Mouse (Mus musculus) cerebellum, postnatal 14 days (tissue): ENCODE measurements around the gene Atp6v1fnb.
A peak's percentile ranks its signal among the peaks of the same experiment; 100 is the strongest.

Experiments
- DNase-seq, 2 experiments: peaks; one replicate each; pipeline ENCODE4 v3.0.0; 2021; ENCODE audit warnings: mixed read lengths in 2 of 2

Gene Atp6v1fnb

DNA sequence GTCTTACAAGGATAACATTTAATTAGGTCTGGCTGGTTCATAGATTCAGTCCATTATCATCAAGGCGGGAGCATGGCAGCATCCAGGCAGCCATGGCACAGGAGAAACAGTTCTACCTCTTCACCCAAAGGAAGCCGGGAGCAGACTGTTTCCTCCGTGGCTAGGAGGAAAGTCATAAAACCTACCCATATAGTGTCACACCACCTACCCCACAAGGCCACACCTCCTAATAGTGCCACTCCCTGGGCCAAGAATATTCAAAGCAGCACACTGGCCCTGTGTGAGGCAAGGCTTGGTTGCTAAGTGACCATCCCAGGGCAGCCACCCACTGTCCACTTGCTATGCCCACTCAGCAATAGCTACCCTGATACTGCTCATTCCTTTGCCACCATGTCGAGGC, at the start of gene Atp6v1fnb:
Gene Atp6v1fnb (plus strand): TSS at position 301 of the 400 bp plus-strand sequence.
- DNase-seq = no peak

GRCm38 (mm10) chr6:29425118-29425517, 46.1 kb upstream of the Atp6v1fnb start:
- no peak for DNase-seq

DNA sequence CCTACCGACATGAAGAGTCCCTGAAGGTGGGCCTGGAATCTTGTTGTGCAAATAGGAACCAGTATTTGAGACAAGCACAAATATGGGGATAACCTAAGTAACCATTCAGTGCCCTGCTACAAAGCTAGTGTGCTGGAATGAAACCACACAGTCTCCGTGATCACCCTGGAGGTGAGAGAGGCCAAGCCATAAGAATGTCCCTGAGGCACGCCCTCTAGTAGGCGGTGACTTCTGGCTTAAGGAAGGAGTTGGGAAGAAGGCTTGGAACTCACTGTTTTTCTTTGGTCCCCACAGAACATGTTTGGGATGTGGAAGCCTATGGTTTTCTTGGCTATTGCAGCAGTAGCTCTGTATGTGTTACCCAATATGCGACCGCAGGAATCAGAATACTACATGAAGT, 44.9 kb upstream of the Atp6v1fnb start:
- DNase-seq = no peak

- DNase-seq = no peak
These were observed 43.1 kb upstream of the Atp6v1fnb start for GRCm38 (mm10) chr6:29428171-29428570.

DNA sequence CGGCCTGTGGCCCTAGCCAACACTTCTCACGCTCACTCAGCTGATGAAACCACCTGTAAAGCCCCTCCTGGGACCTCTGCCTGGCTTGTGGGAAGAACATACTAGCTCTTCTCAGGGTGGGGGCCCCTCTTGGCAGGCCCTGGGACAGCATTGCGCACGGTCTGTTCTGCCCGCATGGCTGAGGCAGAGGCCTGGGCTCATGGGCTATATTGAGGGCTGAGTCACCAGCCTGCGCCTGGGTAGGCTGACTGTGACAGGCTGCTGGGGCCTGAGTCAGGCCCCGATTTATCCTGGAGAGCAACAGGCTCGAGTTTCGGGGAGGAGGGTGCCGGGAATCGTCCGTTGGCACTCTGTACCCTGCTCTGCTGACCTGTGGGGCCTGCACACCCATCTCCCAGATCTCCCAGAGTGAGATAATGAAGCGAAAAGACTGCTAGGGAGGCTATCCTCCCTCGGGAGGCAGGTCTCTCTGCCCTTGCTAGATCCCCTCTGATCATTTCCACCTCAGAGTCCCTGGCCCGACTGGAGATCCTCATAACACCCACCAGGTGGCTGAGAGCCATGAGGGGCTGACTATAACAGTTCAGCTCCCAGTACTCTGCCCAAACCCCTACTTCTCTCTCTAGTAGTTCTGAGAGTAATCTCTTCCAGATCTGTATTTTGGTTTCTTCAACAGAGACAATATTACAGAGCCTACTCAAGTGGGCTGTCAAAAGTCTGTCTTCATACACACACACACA, 40.4 kb upstream of the Atp6v1fnb start:
- no peak for DNase-seq

DNA sequence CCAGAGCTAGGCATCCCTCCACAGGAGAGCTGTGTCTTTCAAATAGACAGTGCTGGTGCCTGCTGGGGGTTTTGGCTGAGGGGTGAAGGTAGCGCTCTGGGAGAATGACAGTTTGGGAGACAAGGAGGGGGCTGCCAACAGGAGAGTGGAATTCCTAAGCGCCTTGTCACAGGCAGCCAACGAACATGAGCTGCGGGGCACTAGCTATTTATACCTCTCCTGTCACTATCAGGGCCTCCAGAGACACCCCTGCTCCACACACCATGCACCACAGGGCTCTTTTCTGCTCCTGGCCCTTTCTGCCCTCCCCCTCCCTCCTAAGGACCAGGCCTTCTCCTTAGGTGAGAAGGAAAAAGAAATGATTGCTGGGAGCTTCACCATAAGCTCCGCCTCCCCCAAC, 39.8 kb upstream of the Atp6v1fnb start:
- peak in 1 of 2 experiments; percentile 19 for DNase-seq

- DNase-seq = peak in 1 of 2 experiments; percentile 29
These were observed 39.1 kb upstream of the Atp6v1fnb start for GRCm38 (mm10) chr6:29432156-29432555.

DNA sequence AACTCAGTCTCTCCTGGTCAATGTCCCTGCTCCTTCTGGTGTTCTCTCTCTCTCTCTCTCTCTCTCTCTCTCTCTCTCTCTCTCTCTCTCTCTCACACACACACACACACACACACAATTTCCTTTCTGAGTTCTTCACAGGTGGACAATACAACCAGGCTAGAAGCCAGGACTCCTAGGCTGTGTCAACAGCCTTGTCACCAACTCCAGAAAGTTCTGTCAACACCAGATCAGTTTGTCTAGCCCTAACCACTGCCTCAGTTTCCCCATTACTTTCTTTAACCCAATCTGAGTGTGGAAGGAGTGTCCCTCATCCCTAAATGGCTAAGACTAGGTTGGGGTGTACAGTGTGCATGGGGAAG, 38.6 kb upstream of the Atp6v1fnb start:
- no peak for DNase-seq

DNA sequence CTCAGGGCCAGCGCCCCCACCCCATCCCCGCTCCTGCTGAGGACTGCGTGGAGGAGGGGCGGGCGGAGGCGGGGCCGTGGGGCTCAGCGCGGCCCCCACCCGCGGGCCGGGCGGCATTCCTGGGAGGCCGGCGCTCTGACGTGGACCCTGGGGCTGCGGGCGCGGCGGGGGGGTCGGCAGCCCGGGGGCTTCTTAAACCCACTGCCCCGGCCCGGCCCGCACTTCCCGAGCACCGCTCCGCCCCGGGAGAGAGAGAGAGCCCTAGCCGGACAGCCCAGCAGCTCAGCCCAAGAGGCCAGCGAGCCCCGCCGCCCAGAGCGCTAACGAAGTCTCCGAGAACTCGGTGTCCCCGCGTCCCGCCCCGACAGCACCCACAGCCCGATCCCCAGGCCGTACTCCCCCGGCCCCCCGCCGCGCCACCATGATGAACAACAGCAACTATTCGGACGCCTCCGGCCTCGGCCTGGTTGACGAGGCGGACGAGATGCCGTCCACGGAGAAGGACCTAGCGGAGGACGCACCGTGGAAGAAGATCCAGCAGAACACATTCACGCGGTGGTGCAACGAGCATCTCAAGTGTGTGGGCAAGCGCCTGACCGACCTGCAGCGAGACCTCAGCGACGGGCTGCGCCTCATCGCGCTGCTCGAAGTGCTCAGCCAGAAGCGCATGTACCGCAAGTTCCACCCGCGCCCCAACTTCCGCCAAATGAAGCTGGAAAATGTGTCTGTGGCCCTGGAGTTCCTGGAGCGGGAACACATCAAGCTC, 38.0 kb upstream of the Atp6v1fnb start, which contains the start of gene Flnc:
Gene Flnc (plus strand): TSS at position 219 of the 766 bp plus-strand sequence.
- peak; percentile 24 to 52 for DNase-seq

GRCm38 (mm10) chr6:29433804-29434795, 37.1 kb upstream of the Atp6v1fnb start:
- DNase-seq = peak; percentile 48 to 55

DNA sequence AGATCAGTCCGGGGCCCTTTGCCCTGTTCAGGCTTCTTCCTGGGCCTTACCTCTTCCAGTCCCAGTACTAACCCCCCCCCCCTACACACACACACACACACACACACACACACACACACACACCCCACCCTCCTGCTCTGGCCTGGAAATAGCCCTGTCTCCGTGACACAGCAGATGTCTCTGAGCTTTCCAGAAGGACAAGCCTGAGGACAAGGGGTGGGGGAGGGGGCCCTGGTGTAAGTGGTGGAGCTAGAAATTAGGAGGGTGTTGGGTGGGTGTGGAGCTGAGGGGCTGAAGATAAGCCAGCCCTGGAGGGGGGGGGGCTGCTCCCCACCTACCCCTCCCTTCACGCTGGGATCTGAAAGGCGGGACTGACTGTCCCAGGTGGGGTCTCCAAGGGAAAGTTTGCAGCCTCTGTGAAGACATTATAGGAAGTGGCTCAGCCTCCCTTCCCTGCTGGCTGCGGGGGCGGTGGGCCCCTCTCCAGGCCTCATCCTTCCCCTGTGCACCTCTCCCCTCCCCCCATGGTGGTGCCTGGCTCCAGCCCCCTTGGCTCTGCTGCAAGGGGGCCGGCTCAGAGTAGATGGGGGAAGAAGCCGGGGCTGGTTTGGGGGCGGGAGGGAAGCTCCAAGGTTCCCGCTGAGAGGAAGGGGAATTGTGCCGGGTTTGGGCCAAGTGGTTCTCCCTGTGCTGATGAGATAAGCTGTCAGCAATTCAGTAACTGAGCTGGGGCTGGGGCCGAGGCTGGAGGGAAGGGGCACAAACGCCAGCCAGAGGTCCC, 36.1 kb upstream of the Atp6v1fnb start:
- DNase-seq = peak; percentile 28 to 81

- no peak for DNase-seq
These were observed 35.2 kb upstream of the Atp6v1fnb start for GRCm38 (mm10) chr6:29435940-29436451.

DNA sequence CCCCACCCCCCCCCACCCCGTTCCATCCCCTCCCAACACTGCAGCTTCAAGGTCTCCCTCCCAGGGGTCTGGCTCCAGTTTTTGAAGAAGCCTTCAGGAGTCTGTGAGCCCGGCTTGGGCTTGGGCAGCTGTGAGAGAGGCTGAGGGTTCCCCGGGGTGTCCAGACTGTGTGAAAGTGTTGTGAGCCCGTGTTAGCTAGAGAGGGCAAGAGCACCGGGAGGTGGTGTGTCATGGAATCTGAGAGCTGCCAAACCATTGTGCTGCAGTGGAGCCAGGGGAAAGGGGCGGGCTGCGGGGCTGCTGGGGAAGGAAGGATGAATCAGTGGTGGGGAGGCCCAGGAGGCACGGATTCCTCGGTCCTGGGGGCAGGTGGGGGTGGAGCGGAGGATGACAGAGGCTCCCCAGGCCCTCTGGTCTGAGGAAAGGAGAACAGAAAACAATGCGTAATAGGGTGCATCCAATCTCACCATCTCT, 34.7 kb upstream of the Atp6v1fnb start:
- DNase-seq = peak in 1 of 2 experiments; percentile 40

DNA sequence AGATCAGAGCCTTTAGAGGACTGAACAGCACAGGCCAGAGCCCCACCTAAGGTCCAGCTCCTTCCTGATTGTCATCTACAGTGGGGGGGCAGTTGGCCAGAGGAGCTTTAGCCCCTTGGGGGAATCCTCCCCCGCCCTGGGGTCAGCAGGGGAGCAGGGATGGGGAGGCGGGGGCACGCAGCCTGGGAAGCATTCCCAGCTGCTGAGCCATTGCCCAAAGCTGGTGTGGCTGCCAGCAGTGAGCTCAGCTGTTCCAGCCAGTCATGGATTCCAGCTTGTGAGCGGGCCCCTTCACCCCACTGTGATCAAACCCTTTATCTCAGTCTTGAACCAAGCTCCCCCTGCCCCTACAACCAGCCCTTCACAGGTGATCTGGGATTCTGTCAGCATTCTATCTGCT, 32.0 kb upstream of the Atp6v1fnb start:
- DNase-seq = peak; percentile 30 to 34

DNA sequence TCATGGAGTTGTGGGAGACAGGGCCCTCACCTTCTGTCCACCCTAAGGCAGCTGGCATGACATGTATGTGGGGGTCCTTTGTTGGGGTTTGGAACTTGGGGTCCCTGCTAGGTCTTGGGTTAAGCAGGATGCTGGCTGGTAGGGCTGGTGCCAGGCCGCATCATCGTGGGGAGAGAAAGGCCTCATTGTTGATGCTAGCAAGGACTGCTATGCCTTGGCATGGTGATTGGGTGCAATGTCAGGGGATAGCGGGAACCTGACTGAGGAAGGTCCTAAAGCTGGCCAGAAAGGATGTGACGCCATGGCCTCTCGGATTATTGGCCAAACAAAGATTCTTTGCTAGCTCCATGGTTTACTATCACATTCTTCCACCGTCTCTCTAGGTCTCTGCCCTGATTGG, 31.4 kb upstream of the Atp6v1fnb start:
- DNase-seq = no peak

- DNase-seq = peak; percentile 35 to 73
These were observed 26.5 kb upstream of the Atp6v1fnb start for GRCm38 (mm10) chr6:29444773-29445172.

DNA sequence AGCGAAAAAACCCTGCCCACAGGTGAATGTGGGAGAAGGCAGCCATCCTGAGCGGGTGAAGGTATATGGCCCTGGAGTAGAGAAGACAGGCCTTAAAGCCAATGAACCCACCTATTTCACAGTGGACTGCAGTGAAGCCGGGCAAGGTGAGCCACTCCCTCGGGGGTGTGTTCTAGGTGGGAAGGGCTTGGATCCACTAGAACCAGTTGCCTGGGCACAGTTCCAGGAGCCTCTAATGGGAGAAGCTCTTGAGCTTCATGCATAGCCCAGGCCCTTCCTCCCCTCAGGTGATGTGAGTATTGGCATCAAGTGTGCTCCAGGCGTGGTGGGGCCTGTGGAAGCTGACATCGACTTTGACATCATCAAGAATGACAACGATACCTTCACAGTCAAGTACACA, 25.9 kb upstream of the Atp6v1fnb start:
- DNase-seq = peak in 1 of 2 experiments; percentile 30

DNA sequence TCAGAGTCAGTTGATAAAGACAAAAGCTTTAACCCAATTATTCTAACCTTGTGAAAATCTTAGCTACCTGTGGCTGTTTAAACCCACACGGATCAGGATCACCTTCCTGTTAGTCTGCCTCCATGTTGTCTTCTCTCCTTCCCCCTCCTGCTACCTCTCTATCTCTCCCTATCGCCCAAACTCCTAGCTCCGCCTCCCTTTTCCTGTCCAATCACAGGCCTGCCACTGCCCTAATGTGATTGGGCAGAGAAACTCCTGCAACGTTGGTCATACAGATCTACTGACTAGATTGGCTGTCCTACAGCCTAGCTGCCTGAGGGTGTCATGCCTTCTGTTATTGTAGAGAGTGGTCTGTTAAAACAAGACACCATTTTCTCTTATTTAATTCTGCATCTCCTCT, 21.4 kb upstream of the Atp6v1fnb start:
- no peak for DNase-seq

DNA sequence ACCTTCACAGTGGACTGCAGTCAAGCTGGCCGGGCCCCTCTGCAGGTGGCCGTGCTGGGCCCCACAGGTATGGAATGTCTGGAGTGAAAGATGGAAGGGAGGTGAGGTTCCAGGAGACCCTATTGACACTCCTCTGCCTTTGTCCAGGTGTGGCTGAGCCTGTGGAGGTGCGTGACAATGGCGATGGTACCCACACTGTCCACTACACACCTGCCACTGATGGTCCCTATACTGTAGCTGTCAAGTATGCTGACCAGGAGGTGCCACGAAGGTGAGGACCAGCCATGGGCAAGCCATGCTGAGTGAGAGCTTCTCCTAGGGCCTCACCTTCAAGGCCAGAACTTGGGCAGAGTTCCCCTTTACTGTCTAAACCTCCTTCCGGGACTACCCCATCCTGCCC, 20.6 kb upstream of the Atp6v1fnb start:
- no peak for DNase-seq

- no peak for DNase-seq
These were observed 9.7 kb upstream of the Atp6v1fnb start for GRCm38 (mm10) chr6:29461502-29461901.

GRCm38 (mm10) chr6:29463388-29463787, 7.8 kb upstream of the Atp6v1fnb start:
- DNase-seq = no peak
